Mouse (Mus musculus) cerebellum, postnatal 25 days (tissue): Measurements from ENCODE around the gene Exoc7.

Source experiments
- DNase-seq, 2 experiments: peaks; one replicate each; pipeline ENCODE4 v3.0.0; 2021; ENCODE audit warnings: mixed read lengths in 2 of 2

The Exoc7 gene

GRCm38 (mm10) chr11:116312359-116312758 lies 5.3 kb upstream of the Exoc7 start:
- no peak for DNase-seq

- no peak for DNase-seq
Measured at GRCm38 (mm10) chr11:116311169-116311568, 4.1 kb upstream of the Exoc7 start.

GRCm38 (mm10) chr11:116309601-116310000 lies 2.6 kb upstream of the Exoc7 start:
- DNase-seq, result no peak

GRCm38 (mm10) chr11:116307762-116308531 lies 914 bp upstream of the Exoc7 start:
- no peak for DNase-seq

- peak; percentile 94 to 97 for DNase-seq
Measured at GRCm38 (mm10) chr11:116306126-116306982, 679 bp downstream of the Exoc7 start.

- no peak for DNase-seq
Measured at GRCm38 (mm10) chr11:116305423-116305822, 1.6 kb downstream of the Exoc7 start.

- DNase-seq, result peak; percentile 76 to 79
Measured at GRCm38 (mm10) chr11:116298621-116299020, 8.4 kb downstream of the Exoc7 start.

- peak; percentile 82 to 83 for DNase-seq
Measured at GRCm38 (mm10) chr11:116298221-116298620, 8.8 kb downstream of the Exoc7 start.

- peak in 1 of 2 experiments; percentile 29 for DNase-seq
Measured at GRCm38 (mm10) chr11:116297017-116297416, 10.0 kb downstream of the Exoc7 start.

GRCm38 (mm10) chr11:116296191-116296734 lies 10.8 kb downstream of the Exoc7 start:
- DNase-seq, result peak in 1 of 2 experiments; percentile 37

- peak; percentile 60 to 71 for DNase-seq
Measured at GRCm38 (mm10) chr11:116294319-116294718, 12.7 kb downstream of the Exoc7 start.

GRCm38 (mm10) chr11:116293538-116294137 lies 13.4 kb downstream of the Exoc7 start:
- DNase-seq, result no peak

- no peak for DNase-seq
Measured at GRCm38 (mm10) chr11:116292401-116292800, 14.6 kb downstream of the Exoc7 start.

- no peak for DNase-seq
Measured at GRCm38 (mm10) chr11:116290556-116290955, 16.5 kb downstream of the Exoc7 start.

- no peak for DNase-seq
Measured at GRCm38 (mm10) chr11:116287351-116287750, 19.7 kb downstream of the Exoc7 start.

GRCm38 (mm10) chr11:116285770-116286191 lies 21.3 kb downstream of the Exoc7 start:
- DNase-seq, result no peak

- no peak for DNase-seq
Measured at GRCm38 (mm10) chr11:116283982-116284381, 23.1 kb downstream of the Exoc7 start.

- no peak for DNase-seq
Measured at GRCm38 (mm10) chr11:116282912-116283521, 24.0 kb downstream of the Exoc7 start.

- no peak for DNase-seq
Measured at GRCm38 (mm10) chr11:116282089-116282488, 24.9 kb downstream of the Exoc7 start.

GRCm38 (mm10) chr11:116281671-116282070 lies 25.4 kb downstream of the Exoc7 start:
- DNase-seq, result no peak

- DNase-seq, result no peak
Measured at GRCm38 (mm10) chr11:116280751-116281663, 26.0 kb downstream of the Exoc7 start, which contains the start of gene Galr2. Gene Galr2 (plus strand): TSS chr11:116280939.
